Mouse (Mus musculus) cerebellum, adult 2 months (tissue): ENCODE data around the gene Ripply1.

Experiments used
- CTCF ChIP-seq: fragments of 200-500 bp; IDR thresholded peaks from 2 replicates; pipeline ENCODE4 v1.5.1; 2011; ENCODE audit warnings: low read depth, mild to moderate bottlenecking, control low read depth, low read length, moderate library complexity, borderline replicate concordance; ENCODE audit not compliant: insufficient read depth
- POLR2A ChIP-seq: fragments of 200-500 bp; IDR thresholded peaks from 2 replicates; pipeline ENCODE4 v1.6.1; 2011; ENCODE audit warnings: low read length, control low read depth, borderline replicate concordance; ENCODE audit not compliant: insufficient read depth

- TF ChIP-seq CTCF (no peak), POLR2A (no peak)
Observed at GRCm38 (mm10) chrX:139815201-139815600, 33.0 kb upstream of the Ripply1 start.
